Mouse (Mus musculus) midbrain, embryonic 12.5 days (tissue): ENCODE results near the gene Kif2c. TPM values are rescaled to one million over a fixed set of nuclear protein-coding genes. Genes with fewer than 3 reads are reported as not detected.

Experiments
- ATAC-seq: fragments of 200-750 bp; cut with Nextera tagmentation; 2 replicates; pipeline ENCODE4 v1.8.0; 2017; ENCODE audit warnings: low read depth, moderate TSS enrichment, moderate library complexity; ENCODE audit not compliant: low FRiP score
- H3K27ac ChIP-seq: fragments of 300-500 bp; sonication (generic); replicated peaks from 2 replicates; pipeline ENCODE4 v1.5.1; 2016; ENCODE audit warnings: mild to moderate bottlenecking
- H3K27me3 ChIP-seq: fragments of 300-500 bp; sonication (generic); 2 replicates; pipeline ENCODE4 v1.6.1; 2016; ENCODE audit warnings: mild to moderate bottlenecking
- H3K36me3 ChIP-seq: fragments of 300-500 bp; sonication (generic); 2 replicates; pipeline ENCODE4 v1.6.1; 2016
- H3K4me1 ChIP-seq: fragments of 300-500 bp; sonication (generic); 2 replicates; pipeline ENCODE4 v1.6.1; 2016
- H3K4me2 ChIP-seq: fragments of 300-500 bp; sonication (generic); replicated peaks from 2 replicates; pipeline ENCODE4 v1.6.1; 2016; ENCODE audit warnings: mild to moderate bottlenecking, moderate library complexity
- H3K4me3 ChIP-seq: fragments of 300-500 bp; sonication (generic); 2 replicates; pipeline ENCODE4 v1.5.1; 2016; ENCODE audit warnings: mild to moderate bottlenecking
- H3K9ac ChIP-seq: fragments of 300-500 bp; sonication (generic); replicated peaks from 2 replicates; pipeline ENCODE4 v1.6.1; 2016; ENCODE audit warnings: mild to moderate bottlenecking, moderate library complexity
- H3K9me3 ChIP-seq: fragments of 300-500 bp; sonication (generic); 2 replicates; pipeline ENCODE4 v1.6.1; 2016; ENCODE audit warnings: mild to moderate bottlenecking
- WGBS: fragments of 180-500 bp; shearing (Covaris S2); methylation state at CpG from one replicate; pipeline ENCODE4 v1.1.7; 2016; 5-methylcytosine and 5-hydroxymethylcytosine counted together
- polyA plus RNA-seq: library from polyadenylated mRNA; unstranded; fragments of >200 nt; fragmentation: Nextera tagmentation; extraction: Ambion mirVana; gene quantifications from 2 replicates; pipeline ENCODE4 v1.2.1, GENCODE M21; 2016

Kif2c gene
- polyA plus RNA-seq = 73.7 and 78.0 TPM in 2 replicates

GRCm38 (mm10) chr4:117181863-117182758, at the start of gene Kif2c:
Gene Kif2c (minus strand): TSS chr4:117182639.
- H3K4me3 ChIP-seq = peak within 1 kb of the TSS; percentile 70
- ATAC-seq = peak; percentile 97
- H3K27ac ChIP-seq = peak within 1 kb of the TSS; percentile 42; the same call in 1 of the 2 replicates
- H3K9me3 ChIP-seq = no peaks in the 10 kb centered on the region
- H3K9ac ChIP-seq = peak within 1 kb of the TSS; percentile 63
- peaks cover 23% of the 10 kb centered on the region for H3K4me1 ChIP-seq
- H3K36me3 ChIP-seq = peaks cover 28% of the 10 kb centered on the region
- under 1% methylated on average over 42 of the region's 42 CpGs for WGBS
- H3K27me3 ChIP-seq = peaks cover 9% of the 10 kb centered on the region; the same call in 1 of the 2 replicates
- peak within 1 kb of the TSS; percentile 76 for H3K4me2 ChIP-seq

- Histone ChIP-seq H3K4me1 (no peaks in the 10 kb centered on the region), H3K27ac (no peak overlapping the region), H3K4me3 (no peak overlapping the region), H3K27me3 (peaks cover 11% of the 10 kb centered on the region; the same call in 1 of the 2 replicates), H3K36me3 (no peaks in the 10 kb centered on the region), H3K9ac (no peak overlapping the region), H3K9me3 (no peaks in the 10 kb centered on the region), H3K4me2 (no peak overlapping the region)
- 89% methylated on average over 2 of the region's 2 CpGs for WGBS
- ATAC-seq = no peak
Observed at GRCm38 (mm10) chr4:117231208-117231607, 48.8 kb upstream of the Kif2c start.

GRCm38 (mm10) chr4:117230331-117230730, 47.9 kb upstream of the Kif2c start:
- H3K9me3 ChIP-seq = no peaks in the 10 kb centered on the region
- H3K27me3 ChIP-seq = peaks cover 11% of the 10 kb centered on the region; the same call in 1 of the 2 replicates
- H3K4me1 ChIP-seq = no peaks in the 10 kb centered on the region
- no peak overlapping the region for H3K4me3 ChIP-seq
- H3K9ac ChIP-seq = no peak overlapping the region
- no peak overlapping the region for H3K27ac ChIP-seq
- no peaks in the 10 kb centered on the region for H3K36me3 ChIP-seq
- H3K4me2 ChIP-seq = no peak overlapping the region
- no peak for ATAC-seq
- 52% methylated on average over 10 of the region's 10 CpGs for WGBS

- H3K4me2 ChIP-seq = no peak overlapping the region
- H3K9me3 ChIP-seq = no peaks in the 10 kb centered on the region
- no peak overlapping the region for H3K4me3 ChIP-seq
- no peaks in the 10 kb centered on the region for H3K4me1 ChIP-seq
- ATAC-seq = no peak
- no peak overlapping the region for H3K27ac ChIP-seq
- 72% methylated on average over 15 of the region's 15 CpGs for WGBS
- peaks cover 10% of the 10 kb centered on the region; the same call in 1 of the 2 replicates for H3K27me3 ChIP-seq
- H3K9ac ChIP-seq = no peak overlapping the region
- H3K36me3 ChIP-seq = no peaks in the 10 kb centered on the region
Observed at GRCm38 (mm10) chr4:117229590-117229989, 47.2 kb upstream of the Kif2c start.

- H3K27me3 ChIP-seq = 0 out of 2 replicates have a peak, but pooled peaks cover 3% of the 10 kb centered on the region
- H3K27ac ChIP-seq = no peak overlapping the region
- H3K9ac ChIP-seq = no peak overlapping the region
- no peaks in the 10 kb centered on the region for H3K4me1 ChIP-seq
- H3K4me2 ChIP-seq = no peak overlapping the region
- no peak overlapping the region for H3K4me3 ChIP-seq
- H3K9me3 ChIP-seq = no peaks in the 10 kb centered on the region
- ATAC-seq = no peak
- H3K36me3 ChIP-seq = no peaks in the 10 kb centered on the region
Observed at GRCm38 (mm10) chr4:117225250-117225649, 42.8 kb upstream of the Kif2c start.

- 0 out of 2 replicates have a peak, but pooled peaks cover 3% of the 10 kb centered on the region for H3K27me3 ChIP-seq
- no peaks in the 10 kb centered on the region for H3K9me3 ChIP-seq
- H3K4me3 ChIP-seq = no peak overlapping the region
- no peak for ATAC-seq
- no peak overlapping the region for H3K27ac ChIP-seq
- 81% methylated on average over 8 of the region's 8 CpGs for WGBS
- H3K36me3 ChIP-seq = no peaks in the 10 kb centered on the region
- no peaks in the 10 kb centered on the region for H3K4me1 ChIP-seq
- no peak overlapping the region for H3K4me2 ChIP-seq
- no peak overlapping the region for H3K9ac ChIP-seq
Observed at GRCm38 (mm10) chr4:117224122-117224521, 41.7 kb upstream of the Kif2c start.

- no peak overlapping the region for H3K4me2 ChIP-seq
- H3K4me3 ChIP-seq = no peak overlapping the region
- H3K9me3 ChIP-seq = no peaks in the 10 kb centered on the region
- no peak overlapping the region for H3K27ac ChIP-seq
- H3K27me3 ChIP-seq = 0 out of 2 replicates have a peak, but pooled peaks cover 3% of the 10 kb centered on the region
- 74% methylated on average over 5 of the region's 5 CpGs for WGBS
- no peaks in the 10 kb centered on the region for H3K4me1 ChIP-seq
- H3K36me3 ChIP-seq = no peaks in the 10 kb centered on the region
- ATAC-seq = no peak
- H3K9ac ChIP-seq = no peak overlapping the region
Observed at GRCm38 (mm10) chr4:117223001-117223400, 40.6 kb upstream of the Kif2c start.

- H3K27ac ChIP-seq = no peak overlapping the region
- ATAC-seq = no peak
- H3K9me3 ChIP-seq = no peaks in the 10 kb centered on the region
- H3K4me3 ChIP-seq = no peak overlapping the region
- 85% methylated on average over 9 of the region's 9 CpGs for WGBS
- H3K27me3 ChIP-seq = no peaks in the 10 kb centered on the region
- H3K36me3 ChIP-seq = no peaks in the 10 kb centered on the region
- no peak overlapping the region for H3K4me2 ChIP-seq
- no peak overlapping the region for H3K9ac ChIP-seq
- no peaks in the 10 kb centered on the region for H3K4me1 ChIP-seq
Observed at GRCm38 (mm10) chr4:117221836-117222235, 39.4 kb upstream of the Kif2c start.

GRCm38 (mm10) chr4:117220741-117221515, 38.5 kb upstream of the Kif2c start:
- no peaks in the 10 kb centered on the region for H3K36me3 ChIP-seq
- H3K27ac ChIP-seq = no peak overlapping the region
- no peaks in the 10 kb centered on the region for H3K4me1 ChIP-seq
- 80% methylated on average over 9 of the region's 9 CpGs for WGBS
- no peaks in the 10 kb centered on the region for H3K9me3 ChIP-seq
- H3K4me3 ChIP-seq = no peak overlapping the region
- H3K9ac ChIP-seq = no peak overlapping the region
- ATAC-seq = no peak
- no peaks in the 10 kb centered on the region for H3K27me3 ChIP-seq
- no peak overlapping the region for H3K4me2 ChIP-seq

- Histone ChIP-seq H3K4me1 (no peaks in the 10 kb centered on the region), H3K4me3 (no peak overlapping the region), H3K27me3 (peaks cover 13% of the 10 kb centered on the region), H3K27ac (no peak overlapping the region), H3K4me2 (no peak overlapping the region), H3K9ac (no peak overlapping the region), H3K36me3 (no peaks in the 10 kb centered on the region), H3K9me3 (no peaks in the 10 kb centered on the region)
- WGBS = 38% methylated on average over 10 of the region's 10 CpGs
- ATAC-seq = no peak
Observed at GRCm38 (mm10) chr4:117218517-117219219, 36.2 kb upstream of the Kif2c start.

GRCm38 (mm10) chr4:117217029-117217428, 34.6 kb upstream of the Kif2c start:
- WGBS = 77% methylated on average over 5 of the region's 5 CpGs

More at GRCm38 (mm10) chr4:117217029-117217428, 34.6 kb upstream of the Kif2c start:
- Histone ChIP-seq H3K4me2 (no peak overlapping the region), H3K9me3 (no peaks in the 10 kb centered on the region), H3K9ac (no peak overlapping the region), H3K36me3 (no peaks in the 10 kb centered on the region), H3K27me3 (peaks cover 14% of the 10 kb centered on the region), H3K27ac (no peak overlapping the region), H3K4me1 (no peaks in the 10 kb centered on the region), H3K4me3 (no peak overlapping the region)
- ATAC-seq = no peak
